Mouse (Mus musculus) hindbrain, postnatal 0 days (tissue): ENCODE measurements around the gene Trappc13. TPM values are rescaled to one million over a fixed set of nuclear protein-coding genes. Genes with fewer than 3 reads are reported as not detected.
"Not testable (repeated sequence)": the region's sequence is repeated elsewhere in the genome, so short reads cannot be mapped to it uniquely, and the experiment has no call there.

Experiments
- ATAC-seq: fragments of 200-750 bp; cut with Nextera tagmentation; 2 replicates; pipeline ENCODE4 v1.8.0; 2017; ENCODE audit warnings: mild to moderate bottlenecking, moderate TSS enrichment, moderate library complexity
- DNase-seq: peaks from one replicate; pipeline ENCODE4 v3.0.0-alpha.2; 2015; ENCODE audit warnings: low spot score
- H3K27ac ChIP-seq: fragments of 300-500 bp; sonication (generic); 2 replicates; pipeline ENCODE4 v1.5.1; 2014; ENCODE audit warnings: mild to moderate bottlenecking
- H3K27me3 ChIP-seq: fragments of 300-500 bp; sonication (generic); 2 replicates; pipeline ENCODE4 v1.6.1; 2014; ENCODE audit warnings: low read length, mixed read lengths; ENCODE audit not compliant: insufficient read depth
- H3K36me3 ChIP-seq: fragments of 300-500 bp; sonication (generic); 2 replicates; pipeline ENCODE4 v1.6.1; 2014; ENCODE audit warnings: low read length, mixed read lengths; ENCODE audit not compliant: insufficient read depth
- H3K4me1 ChIP-seq: fragments of 300-500 bp; sonication (generic); 2 replicates; pipeline ENCODE4 v1.6.1; 2014; ENCODE audit warnings: antibody characterized with exemption, low read length, mixed read lengths; ENCODE audit not compliant: insufficient read depth
- H3K4me2 ChIP-seq: fragments of 300-500 bp; sonication (generic); 2 replicates; pipeline ENCODE4 v1.6.1; 2014; ENCODE audit warnings: low read depth, mild to moderate bottlenecking, low read length, moderate library complexity, mixed read lengths
- H3K4me3 ChIP-seq: fragments of 300-500 bp; sonication (generic); 2 replicates; pipeline ENCODE4 v1.5.1; 2014; ENCODE audit warnings: low read length
- H3K9ac ChIP-seq: fragments of 300-500 bp; sonication (generic); replicated peaks from 2 replicates; pipeline ENCODE4 v1.6.1; 2014; ENCODE audit warnings: mild to moderate bottlenecking, low read length, moderate library complexity, mixed read lengths
- H3K9me3 ChIP-seq: fragments of 300-500 bp; sonication (generic); 2 replicates; pipeline ENCODE4 v1.6.1; 2016; ENCODE audit warnings: low read length, mixed read lengths
- CTCF ChIP-seq: IDR thresholded peaks from 2 replicates; pipeline ENCODE4 v1.5.1; 2016; ENCODE audit warnings: antibody characterized with exemption, control low read depth, low read depth
- WGBS: fragments of 180-500 bp; shearing (Covaris S2); extraction: QIAGEN DNeasy Blood & Tissue Kit; methylation state at CpG from one replicate; pipeline ENCODE4 v1.1.7; 2014; 5-methylcytosine and 5-hydroxymethylcytosine counted together
- polyA plus RNA-seq: library from polyadenylated mRNA; unstranded; fragments of >200 nt; fragmentation: Nextera tagmentation; extraction: Ambion mirVana; gene quantifications from 2 replicates; pipeline ENCODE4 v1.2.1, GENCODE M21; 2015
- total RNA-seq: library from RNA; depleted of rRNA; stranded (reverse); fragments of >200 nt; gene quantifications from 2 replicates; pipeline ENCODE4 v1.2.3, GENCODE M21; 2014; rRNA removed

Gene Trappc13
- 26.0 and 27.7 TPM in 2 replicates for total RNA-seq
- 41.9 and 46.6 TPM in 2 replicates for polyA plus RNA-seq

DNA sequence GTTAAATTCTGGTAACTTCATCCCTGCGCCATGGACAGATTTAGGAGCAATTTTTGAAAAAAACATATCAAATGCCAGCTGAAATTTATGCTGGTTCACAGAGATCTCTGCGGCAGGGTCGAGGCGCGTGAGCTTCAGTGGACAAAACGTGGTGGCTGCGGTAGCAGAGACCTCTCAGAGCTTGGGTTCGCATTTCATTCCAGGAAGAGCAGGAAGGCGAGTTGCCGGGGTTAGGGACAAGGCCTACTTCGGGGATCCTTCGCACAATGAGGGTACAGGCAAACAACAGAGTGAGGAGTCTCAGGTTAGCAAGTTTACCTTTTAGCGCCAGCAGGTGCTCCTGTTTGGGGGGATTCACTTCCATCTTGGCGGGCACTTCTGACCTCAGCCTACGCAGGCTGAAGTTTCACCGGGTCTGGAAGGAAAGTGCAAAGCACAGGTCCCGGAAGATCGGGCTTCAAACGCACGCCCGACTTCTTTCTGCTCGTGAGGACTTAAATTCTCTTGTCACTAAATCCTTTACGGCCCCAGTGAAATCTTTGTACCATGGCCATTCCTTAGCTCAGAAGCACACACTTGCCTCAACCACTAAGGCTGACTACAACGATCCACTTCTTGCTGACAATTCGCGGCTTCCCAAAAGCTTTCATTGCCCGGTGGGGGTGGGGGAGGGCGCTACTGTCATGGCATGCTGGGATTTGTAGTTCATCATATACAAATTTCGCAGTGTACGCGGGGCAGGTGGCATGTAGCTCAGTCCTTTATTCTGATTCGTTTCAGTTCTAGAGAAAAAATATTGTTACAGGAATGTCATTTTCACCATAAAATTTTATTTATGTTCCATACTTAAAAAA is at the start of gene Trappc13:
TSS of gene Trappc13 (minus strand) at position 674 of the 854 bp plus-strand sequence.
- Histone ChIP-seq H3K9me3 (no peaks in the 10 kb centered on the region), H3K36me3 (0 out of 2 replicates have a peak, but pooled peaks cover 5% of the 10 kb centered on the region), H3K9ac (peak within 1 kb of the TSS; percentile 89), H3K4me1 (peaks cover 5% of the 10 kb centered on the region; the same call in 1 of the 2 replicates), H3K4me3 (peak within 1 kb of the TSS; percentile 94), H3K27ac (peak within 1 kb of the TSS; percentile 84), H3K4me2 (peak within 1 kb of the TSS; percentile 75), H3K27me3 (no peaks in the 10 kb centered on the region)
- TF ChIP-seq CTCF = no peak
- DNase-seq = peak; percentile 92
- under 1% methylated on average over 32 of the region's 32 CpGs for whole genome bisulfite sequencing
- peak; percentile 92 for ATAC-seq

DNA sequence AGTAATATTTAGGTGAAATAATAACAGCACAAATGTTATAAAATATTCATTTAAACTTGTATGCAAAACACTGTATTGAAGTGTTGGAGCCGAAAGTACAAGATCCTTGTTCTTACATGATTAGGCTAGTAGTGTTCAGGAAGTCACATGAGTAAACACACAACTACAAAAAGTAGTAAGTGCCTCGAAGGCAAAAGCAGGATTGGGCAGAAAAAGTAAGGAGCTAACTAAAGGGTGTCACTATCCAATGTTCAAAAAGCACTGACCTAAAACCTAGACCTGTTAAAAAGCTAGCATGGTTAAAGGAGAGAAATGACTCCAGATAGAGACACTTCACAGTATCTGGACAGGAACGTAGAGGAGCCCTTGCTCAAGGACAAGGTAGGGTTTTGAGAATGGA is 49.2 kb upstream of the Trappc13 start:
- H3K4me1 ChIP-seq = peaks cover 8% of the 10 kb centered on the region
- H3K36me3 ChIP-seq = no peaks in the 10 kb centered on the region
- no peak for TF ChIP-seq CTCF
- H3K4me2 ChIP-seq = peak overlapping the region; percentile 75
- ATAC-seq = no peak
- H3K4me3 ChIP-seq = peak overlapping the region; percentile 81
- 66% methylated on average over 3 of the region's 3 CpGs for WGBS
- no peaks in the 10 kb centered on the region for H3K9me3 ChIP-seq
- no peak for DNase-seq
- H3K27ac ChIP-seq = no peak overlapping the region
- peak overlapping the region; percentile 77; the same call in 1 of the 2 replicates for H3K9ac ChIP-seq
- H3K27me3 ChIP-seq = no peaks in the 10 kb centered on the region

DNA sequence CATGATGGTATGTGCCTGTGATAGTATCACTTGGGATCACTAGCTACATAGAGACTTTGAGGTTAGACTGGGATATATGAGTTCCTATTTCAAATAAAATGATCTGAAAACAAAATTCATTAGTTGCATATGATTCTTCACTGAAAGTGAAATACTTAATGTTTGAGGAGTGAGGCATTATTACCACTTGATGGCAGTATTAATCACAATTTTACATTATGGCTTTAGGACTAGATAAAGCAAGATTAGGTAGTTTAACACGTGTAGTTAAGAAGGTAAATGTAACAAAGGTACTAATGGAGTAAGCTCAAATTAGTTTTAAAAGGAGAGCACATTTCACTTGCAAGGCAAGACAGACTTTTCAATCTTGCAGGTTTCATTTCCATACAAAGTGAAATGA is 26.0 kb upstream of the Trappc13 start:
- Histone ChIP-seq H3K27ac (no peak overlapping the region), H3K9ac (no peak overlapping the region), H3K4me3 (no peak overlapping the region), H3K36me3 (peaks cover 12% of the 10 kb centered on the region; the same call in 1 of the 2 replicates), H3K27me3 (no peaks in the 10 kb centered on the region), H3K9me3 (no peaks in the 10 kb centered on the region), H3K4me1 (no peaks in the 10 kb centered on the region), H3K4me2 (no peak overlapping the region)
- WGBS = 60% methylated on average over 1 of the region's 1 CpGs
- no peak for ATAC-seq
- TF ChIP-seq CTCF = peak; percentile 45
- peak; percentile 18 for DNase-seq

DNA sequence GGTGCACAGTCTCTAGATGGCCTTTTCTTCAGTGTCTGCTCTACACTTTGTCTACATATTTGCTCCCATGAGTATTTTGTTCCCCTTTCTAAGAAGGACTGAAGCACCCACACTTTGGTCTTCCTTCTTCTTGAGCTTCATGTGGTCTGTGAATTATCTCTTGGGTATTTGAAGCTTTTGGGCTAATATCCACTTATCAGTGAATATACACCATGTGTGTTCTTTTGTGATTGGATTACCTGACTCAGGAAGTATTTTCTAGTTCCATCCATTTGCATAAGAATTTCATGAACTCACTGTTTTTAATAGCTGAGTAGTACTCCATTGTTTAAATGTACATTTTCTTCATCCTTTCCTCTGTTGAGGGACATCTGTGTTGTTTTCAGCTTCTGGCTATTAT is 17.6 kb upstream of the Trappc13 start:
- H3K27me3 ChIP-seq, ATAC-seq, H3K9ac ChIP-seq, H3K4me3 ChIP-seq, DNase-seq, H3K4me2 ChIP-seq, H3K4me1 ChIP-seq, H3K9me3 ChIP-seq, H3K27ac ChIP-seq: not testable (repeated sequence)
- H3K36me3 ChIP-seq = peaks cover 12% of the 10 kb centered on the region

DNA sequence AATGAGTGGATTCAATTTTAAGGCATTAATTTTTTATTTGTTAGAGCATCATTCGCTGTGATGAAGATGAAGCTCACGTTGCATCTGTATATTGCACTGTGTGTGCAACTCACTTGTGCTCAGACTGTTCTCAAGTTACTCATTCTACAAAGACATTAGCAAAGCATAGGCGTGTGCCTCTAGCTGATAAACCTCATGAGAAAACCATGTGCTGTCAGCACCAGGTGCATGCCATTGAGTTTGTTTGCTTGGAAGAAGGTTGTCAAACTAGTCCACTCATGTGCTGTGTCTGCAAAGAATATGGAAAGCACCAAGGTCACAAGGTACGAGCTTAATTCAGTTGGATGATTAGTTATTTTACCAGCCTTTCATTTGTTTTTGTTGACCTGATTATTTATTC is 9.1 kb upstream of the Trappc13 start:
- 90% methylated on average over 4 of the region's 4 CpGs for WGBS
- TF ChIP-seq CTCF = no peak
- Histone ChIP-seq H3K4me3 (no peak overlapping the region), H3K9ac (no peak overlapping the region), H3K36me3 (peaks cover 18% of the 10 kb centered on the region), H3K9me3 (no peaks in the 10 kb centered on the region), H3K4me2 (no peak overlapping the region), H3K27ac (no peak overlapping the region), H3K27me3 (no peaks in the 10 kb centered on the region), H3K4me1 (no peaks in the 10 kb centered on the region)
- ATAC-seq (no peak), DNase-seq (no peak)

DNA sequence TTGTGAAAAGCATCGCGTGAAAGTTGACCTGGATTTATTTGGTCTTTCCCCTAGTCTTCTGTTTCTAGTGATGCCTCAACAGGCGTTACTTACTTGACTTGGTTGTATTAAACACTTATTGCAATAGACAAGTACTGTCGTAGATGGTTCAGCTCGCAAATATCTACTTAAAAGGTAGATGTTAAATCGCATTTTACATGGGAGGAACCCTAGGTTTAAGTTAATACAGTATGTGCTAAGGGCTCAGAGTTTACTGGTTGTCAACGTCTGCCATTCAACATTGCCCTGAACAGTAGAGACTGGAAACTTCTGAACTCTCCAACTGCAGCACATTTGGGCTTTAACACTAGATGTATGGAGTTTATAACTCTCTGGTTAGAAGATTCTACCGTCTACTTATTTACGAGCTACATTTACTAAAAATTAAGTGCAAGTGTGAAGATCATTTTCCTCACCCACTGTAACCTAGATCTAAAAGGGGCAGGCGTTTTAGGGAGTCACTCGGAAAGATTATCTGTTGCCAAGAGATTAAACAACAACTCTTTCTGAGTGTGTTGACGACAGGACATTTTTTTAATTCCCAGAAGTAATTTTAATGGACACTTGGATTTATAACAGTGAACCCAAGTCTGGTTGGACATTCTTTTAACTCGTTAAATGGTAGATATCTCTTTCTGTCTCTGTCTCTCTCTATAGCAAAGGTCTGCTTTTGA is 1.1 kb upstream of the Trappc13 start:
- no peaks in the 10 kb centered on the region for H3K27me3 ChIP-seq
- peak overlapping the region; percentile 65 for H3K4me2 ChIP-seq
- no peaks in the 10 kb centered on the region for H3K9me3 ChIP-seq
- H3K4me3 ChIP-seq = peak overlapping the region; percentile 94
- H3K36me3 ChIP-seq = 0 out of 2 replicates have a peak, but pooled peaks cover 5% of the 10 kb centered on the region
- H3K9ac ChIP-seq = peak overlapping the region; percentile 89
- peaks cover 5% of the 10 kb centered on the region; the same call in 1 of the 2 replicates for H3K4me1 ChIP-seq
- H3K27ac ChIP-seq = peak overlapping the region; percentile 84
- ATAC-seq (no peak), DNase-seq (no peak)
- TF ChIP-seq CTCF = no peak
- WGBS = 21% methylated on average over 13 of the region's 13 CpGs
